Mouse (Mus musculus) embryonic facial prominence, embryonic 13.5 days (tissue): ENCODE results near the gene Ciz1. TPM values are rescaled to one million over a fixed set of nuclear protein-coding genes. Genes with fewer than 3 reads are reported as not detected.

ENCODE experiments used
- ATAC-seq: fragments of 200-750 bp; cut with Nextera tagmentation; 2 replicates; pipeline ENCODE4 v1.8.0; 2017; ENCODE audit warnings: low read depth; ENCODE audit not compliant: insufficient number of reproducible peaks, insufficient read depth, low FRiP score, low TSS enrichment
- H3K27ac ChIP-seq: fragments of 300-500 bp; sonication (generic); 2 replicates; pipeline ENCODE4 v1.5.1; 2015; ENCODE audit warnings: moderate library complexity, mild to moderate bottlenecking, inconsistent platforms
- H3K27me3 ChIP-seq: fragments of 300-500 bp; sonication (generic); 2 replicates; pipeline ENCODE4 v1.6.1; 2015; ENCODE audit warnings: mild to moderate bottlenecking, inconsistent platforms
- H3K36me3 ChIP-seq: fragments of 300-500 bp; sonication (generic); 2 replicates; pipeline ENCODE4 v1.6.1; 2015; ENCODE audit warnings: mild to moderate bottlenecking, inconsistent platforms
- H3K4me1 ChIP-seq: fragments of 300-500 bp; sonication (generic); 2 replicates; pipeline ENCODE4 v1.6.1; 2015; ENCODE audit warnings: inconsistent platforms
- H3K4me2 ChIP-seq: fragments of 300-500 bp; sonication (generic); 2 replicates; pipeline ENCODE4 v1.6.1; 2015; ENCODE audit warnings: moderate library complexity, mild to moderate bottlenecking, inconsistent platforms
- H3K4me3 ChIP-seq: fragments of 300-500 bp; sonication (generic); 2 replicates; pipeline ENCODE4 v1.5.1; 2015; ENCODE audit warnings: mild to moderate bottlenecking, inconsistent platforms
- H3K9ac ChIP-seq: fragments of 300-500 bp; sonication (generic); 2 replicates; pipeline ENCODE4 v1.6.1; 2015; ENCODE audit warnings: mild to moderate bottlenecking, inconsistent platforms
- H3K9me3 ChIP-seq: fragments of 300-500 bp; sonication (generic); 2 replicates; pipeline ENCODE4 v1.6.1; 2016; ENCODE audit warnings: inconsistent platforms
- WGBS: fragments of 180-500 bp; shearing (Covaris S2); methylation state at CpG from one replicate; pipeline ENCODE4 v1.1.7; 2015; ENCODE audit warnings: mixed read lengths; 5-methylcytosine and 5-hydroxymethylcytosine counted together
- microRNA-seq: library from miRNA; unstranded; fragments of <30 nt; microRNA quantifications from one replicate; pipeline ENCODE4, GENCODE M21; 2016
- polyA plus RNA-seq: library from polyadenylated mRNA; unstranded; fragments of >200 nt; fragmentation: Nextera tagmentation; extraction: Ambion mirVana; gene quantifications from 2 replicates; pipeline ENCODE4 v1.2.1, GENCODE M21; 2015

Ciz1 gene
- polyA plus RNA-seq, 1 experiment from 2014 or later: 54.2 TPM

DNA sequence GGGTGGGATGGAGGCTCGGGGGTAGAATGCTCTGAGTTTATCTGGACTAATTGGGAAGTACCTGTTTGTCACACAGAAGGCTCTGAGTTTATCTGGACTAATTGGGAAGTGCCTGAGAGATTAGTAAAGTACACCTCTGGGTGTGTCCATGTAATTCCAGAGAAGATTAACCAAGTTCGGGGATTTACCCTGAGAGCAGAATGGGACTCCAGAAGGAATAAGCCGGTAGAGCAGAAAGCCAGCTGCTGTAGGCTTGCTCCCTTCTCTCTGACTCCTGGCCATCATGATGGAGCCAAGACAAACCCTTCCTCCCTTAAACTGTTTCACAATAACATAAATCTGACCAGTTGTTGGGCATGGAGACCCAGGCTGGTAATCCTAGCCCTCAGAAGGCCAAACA lies 72.7 kb downstream of the Ciz1 start:
- Histone ChIP-seq H3K9ac (no peak overlapping the region), H3K4me1 (peaks cover 64% of the 10 kb centered on the region), H3K27ac (peak overlapping the region; percentile 80), H3K36me3 (peaks cover 22% of the 10 kb centered on the region), H3K27me3 (no peaks in the 10 kb centered on the region), H3K4me3 (no peak overlapping the region), H3K4me2 (peak overlapping the region; percentile 68; the same call in 1 of the 2 replicates), H3K9me3 (no peaks in the 10 kb centered on the region)
- WGBS: 33% methylated on average over 3 of the region's 3 CpGs
- no peak for ATAC-seq

DNA sequence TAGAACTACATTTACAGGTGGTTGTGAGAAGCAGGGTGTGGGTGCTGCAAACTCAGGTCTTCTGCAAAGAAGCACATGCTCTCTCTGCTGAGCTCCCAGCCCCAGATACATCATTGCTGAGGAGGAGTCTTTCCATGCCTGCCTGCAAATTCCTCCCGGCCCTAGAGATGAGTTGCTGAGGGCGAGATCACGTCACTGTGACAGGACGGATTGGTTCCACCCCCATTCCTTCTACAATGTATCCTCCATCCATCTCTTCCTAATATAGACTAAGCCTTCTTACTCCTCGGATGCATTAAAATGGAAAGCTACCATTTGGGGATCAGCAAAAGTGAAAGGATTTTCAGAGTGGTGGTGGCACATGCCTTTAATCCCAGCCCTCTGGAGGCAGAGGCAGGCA lies 73.4 kb downstream of the Ciz1 start:
- Histone ChIP-seq H3K4me1 (peaks cover 72% of the 10 kb centered on the region), H3K9me3 (no peaks in the 10 kb centered on the region), H3K4me3 (no peak overlapping the region), H3K27me3 (no peaks in the 10 kb centered on the region), H3K9ac (no peak overlapping the region), H3K27ac (peak overlapping the region; percentile 80; the same call in 1 of the 2 replicates), H3K4me2 (no peak overlapping the region), H3K36me3 (peaks cover 15% of the 10 kb centered on the region)
- 62% methylated on average over 5 of the region's 5 CpGs for WGBS
- ATAC-seq: no peak

DNA sequence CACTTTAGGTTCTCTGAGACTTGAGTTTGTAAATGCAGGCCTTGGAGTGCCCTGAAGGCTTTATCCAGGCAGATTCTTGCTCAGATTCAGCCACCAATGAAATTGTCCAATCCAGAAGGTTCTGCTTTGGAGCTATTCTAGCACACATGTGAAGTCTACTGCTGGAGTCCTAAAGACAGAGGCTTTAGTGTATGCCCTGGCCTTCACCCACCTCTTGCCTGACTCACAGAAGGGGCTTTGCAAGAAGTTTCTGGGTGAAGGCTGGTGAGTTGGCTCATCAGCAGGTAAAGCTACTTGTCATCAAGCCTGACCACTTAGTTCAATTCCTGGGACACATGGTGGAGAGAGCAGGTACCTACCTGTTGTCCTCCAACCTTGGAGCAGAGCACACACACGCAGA lies 74.0 kb downstream of the Ciz1 start:
- Histone ChIP-seq H3K4me3 (no peak overlapping the region), H3K4me1 (peaks cover 76% of the 10 kb centered on the region), H3K4me2 (no peak overlapping the region), H3K27me3 (no peaks in the 10 kb centered on the region), H3K9ac (0 out of 2 replicates have a peak overlapping the region, but pooled peaks have one; percentile 1), H3K27ac (0 out of 2 replicates have a peak overlapping the region, but pooled peaks have one; percentile 80), H3K9me3 (no peaks in the 10 kb centered on the region), H3K36me3 (peaks cover 9% of the 10 kb centered on the region; the same call in 1 of the 2 replicates)
- ATAC-seq: no peak
- 93% methylated on average over 1 of the region's 1 CpGs for WGBS

DNA sequence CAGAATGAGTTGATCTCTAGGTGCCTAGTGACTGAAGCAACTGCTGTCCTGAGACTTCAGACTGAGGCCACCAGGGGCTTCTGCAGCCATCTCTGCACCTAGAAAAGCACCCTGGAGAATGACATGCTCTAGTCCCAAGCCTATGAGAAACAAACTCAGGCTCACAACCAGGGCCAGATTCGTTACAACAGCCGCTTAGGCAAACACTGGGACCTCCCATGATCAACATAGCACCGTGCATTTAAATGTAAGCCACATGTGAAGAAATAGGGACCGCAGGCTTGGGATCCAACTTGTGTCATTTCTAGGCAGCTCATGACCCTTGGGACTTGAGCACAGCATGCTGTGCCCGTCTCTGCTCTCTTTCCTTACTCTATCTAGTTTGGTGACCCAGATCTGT lies 75.6 kb downstream of the Ciz1 start:
- Histone ChIP-seq H3K4me2 (peak overlapping the region; percentile 79), H3K27me3 (no peaks in the 10 kb centered on the region), H3K4me3 (no peak overlapping the region), H3K36me3 (0 out of 2 replicates have a peak, but pooled peaks cover 5% of the 10 kb centered on the region), H3K9me3 (no peaks in the 10 kb centered on the region), H3K4me1 (peaks cover 75% of the 10 kb centered on the region), H3K9ac (peak overlapping the region; percentile 6; the same call in 1 of the 2 replicates), H3K27ac (peak overlapping the region; percentile 88)
- WGBS: 43% methylated on average over 5 of the region's 5 CpGs
- ATAC-seq: no peak

DNA sequence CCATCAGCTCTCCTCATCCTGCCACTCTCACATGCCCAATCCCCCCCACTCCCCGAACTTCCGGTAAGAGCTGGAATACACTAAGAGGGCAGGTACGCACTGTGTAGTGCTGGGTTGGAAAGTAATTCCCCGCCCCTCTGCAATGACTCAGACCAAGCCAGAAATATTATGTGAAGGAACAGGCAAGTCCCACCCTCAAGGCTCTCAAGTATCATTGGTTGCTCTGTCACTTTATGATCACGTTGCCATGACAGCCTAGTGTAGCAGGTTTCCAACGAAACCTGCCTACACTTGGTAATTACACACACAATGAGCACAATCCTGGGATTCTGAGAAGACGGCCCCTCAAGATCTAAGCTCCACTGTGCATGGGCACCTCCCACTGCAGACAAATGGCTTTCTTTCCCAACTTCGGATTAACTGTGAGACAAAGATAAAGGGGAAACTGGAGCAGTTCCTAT lies 76.2 kb downstream of the Ciz1 start:
- ATAC-seq: peak; percentile 68
- Histone ChIP-seq H3K9ac (peak overlapping the region; percentile 40; the same call in 1 of the 2 replicates), H3K4me3 (peak overlapping the region; percentile 12), H3K4me2 (peak overlapping the region; percentile 79), H3K4me1 (peaks cover 69% of the 10 kb centered on the region), H3K9me3 (no peaks in the 10 kb centered on the region), H3K27ac (peak overlapping the region; percentile 88), H3K27me3 (no peaks in the 10 kb centered on the region), H3K36me3 (0 out of 2 replicates have a peak, but pooled peaks cover 5% of the 10 kb centered on the region)
- 43% methylated on average over 8 of the region's 8 CpGs for WGBS

GRCm38 (mm10) chr2:32429215-32429891 lies 77.2 kb downstream of the Ciz1 start:
- H3K9me3 ChIP-seq: no peaks in the 10 kb centered on the region
- 0 out of 2 replicates have a peak, but pooled peaks cover 5% of the 10 kb centered on the region for H3K36me3 ChIP-seq
- 74% methylated on average over 4 of the region's 4 CpGs for WGBS
- peak overlapping the region; percentile 79 for H3K4me2 ChIP-seq
- ATAC-seq: no peak
- peak overlapping the region; percentile 88 for H3K27ac ChIP-seq
- no peaks in the 10 kb centered on the region for H3K27me3 ChIP-seq
- peaks cover 58% of the 10 kb centered on the region for H3K4me1 ChIP-seq
- 0 out of 2 replicates have a peak overlapping the region, but pooled peaks have one; percentile 11 for H3K9ac ChIP-seq
- H3K4me3 ChIP-seq: 0 out of 2 replicates have a peak overlapping the region, but pooled peaks have one; percentile 52

Small RNAs within 50 kb of the gene (microRNA-seq; reads per million reads assigned to microRNA genes)
- 0.74 reads per million for gene Gm23363
- gene Mir199b: 2,430 reads per million, percentile 84 among the genes with 10 or more reads in this experiment

Other genes starting within 250 kb of the Ciz1 start
- 44.8 and 57.7 TPM in 2 replicates for gene Prrc2b, start 201.2 kb upstream of the Ciz1 start, polyA plus RNA-seq
- gene Pomt1, start 115.7 kb upstream of the Ciz1 start, polyA plus RNA-seq: 25.1 and 31.3 TPM in 2 replicates
- gene Uck1, start 92.2 kb upstream of the Ciz1 start, polyA plus RNA-seq: 68.9 and 69.4 TPM in 2 replicates
- gene Golga2, start 64.9 kb upstream of the Ciz1 start, polyA plus RNA-seq: 25.6 and 31.2 TPM in 2 replicates
- 497 and 538 TPM in 2 replicates for gene Swi5, start 64.3 kb upstream of the Ciz1 start, polyA plus RNA-seq
- 31.9 and 32.4 TPM in 2 replicates for gene Dnm1, start 1.0 kb downstream of the Ciz1 start, polyA plus RNA-seq
- 44.1 and 47.8 TPM in 2 replicates for gene 1110008P14Rik, start 29.6 kb downstream of the Ciz1 start, polyA plus RNA-seq
- gene Lcn2, start 35.9 kb downstream of the Ciz1 start, polyA plus RNA-seq: 0.22 and 1.5 TPM in 2 replicates
- gene Ptges2, start 43.6 kb downstream of the Ciz1 start, polyA plus RNA-seq: 30.0 and 30.4 TPM in 2 replicates
- gene Naif1, start 98.1 kb downstream of the Ciz1 start, polyA plus RNA-seq: 6.3 and 6.5 TPM in 2 replicates
- gene Slc25a25, start 99.1 kb downstream of the Ciz1 start, polyA plus RNA-seq: 23.5 and 24.6 TPM in 2 replicates
- gene Fam102a, start 183.0 kb downstream of the Ciz1 start, polyA plus RNA-seq: 12.3 and 15.5 TPM in 2 replicates
- gene Dpm2, start 218.5 kb downstream of the Ciz1 start, polyA plus RNA-seq: 112 and 116 TPM in 2 replicates
- gene Pip5kl1, start 222.5 kb downstream of the Ciz1 start, polyA plus RNA-seq: 0.92 and 1.1 TPM in 2 replicates
- gene 9430097D07Rik, start 223.4 kb downstream of the Ciz1 start, polyA plus RNA-seq: 0.18 TPM in 1 of 2 replicates, not detected in the other
- 33.1 and 34.7 TPM in 2 replicates for gene St6galnac4, start 234.8 kb downstream of the Ciz1 start, polyA plus RNA-seq
- 29.9 and 35.1 TPM in 2 replicates for gene St6galnac6, start 247.4 kb downstream of the Ciz1 start, polyA plus RNA-seq